Mouse (Mus musculus) kidney, adult 2 months (tissue): ENCODE data around the gene 4933405O20Rik. TPM values are rescaled to one million over a fixed set of nuclear protein-coding genes. Genes with fewer than 3 reads are reported as not detected.

Experiments
- DNase-seq: peaks from one replicate; pipeline ENCODE4 v3.0.0; 2021
- H3K27ac ChIP-seq: fragments of 200-500 bp; 2 replicates; pipeline ENCODE4 v1.5.1; 2012; ENCODE audit warnings: low read depth, low read length, control low read depth, inconsistent platforms; ENCODE audit not compliant: insufficient read depth
- H3K27me3 ChIP-seq: fragments of 200-500 bp; replicated peaks from 2 replicates; pipeline ENCODE4 v1.6.1; 2012; ENCODE audit warnings: mild to moderate bottlenecking, moderate library complexity, low read length, inconsistent platforms; ENCODE audit not compliant: control insufficient read depth, insufficient read depth
- H3K36me3 ChIP-seq: fragments of 200-500 bp; 2 replicates; pipeline ENCODE4 v1.6.1; 2012; ENCODE audit warnings: mild to moderate bottlenecking, moderate library complexity, low read length, inconsistent platforms; ENCODE audit not compliant: control insufficient read depth, insufficient read depth
- H3K4me1 ChIP-seq: fragments of 200-500 bp; 2 replicates; pipeline ENCODE4 v1.6.1; 2011; ENCODE audit warnings: low read length; ENCODE audit not compliant: control insufficient read depth, insufficient read depth
- H3K4me3 ChIP-seq: fragments of 200-500 bp; 2 replicates; pipeline ENCODE4 v1.5.1; 2011; ENCODE audit warnings: mild to moderate bottlenecking, low read depth, low read length, control low read depth; ENCODE audit not compliant: insufficient read depth
- CTCF ChIP-seq: fragments of 200-500 bp; conservative IDR thresholded peaks from 2 replicates; pipeline ENCODE4 v1.5.1; 2011; ENCODE audit warnings: low read depth, mild to moderate bottlenecking, control low read depth, low read length, moderate library complexity, mixed read lengths; ENCODE audit not compliant: insufficient read depth, insufficient read length
- POLR2A ChIP-seq: fragments of 200-500 bp; IDR thresholded peaks from one replicate; pipeline ENCODE4 v1.6.1; 2011; ENCODE audit warnings: low read depth, low read length, control low read depth
- WGBS: fragments of 180-500 bp; shearing (Covaris S2); methylation state at CpG from one replicate; pipeline ENCODE4 v1.1.7; 2018; 5-methylcytosine and 5-hydroxymethylcytosine counted together
- polyA plus RNA-seq: library from polyadenylated mRNA; depleted of rRNA; stranded (reverse); fragments of >200 nt; gene quantifications from 2 replicates; pipeline ENCODE4 v1.2.3, GENCODE M21; 2012

Gene 4933405O20Rik
- polyA plus RNA-seq, 1 experiment = not detected

DNA sequence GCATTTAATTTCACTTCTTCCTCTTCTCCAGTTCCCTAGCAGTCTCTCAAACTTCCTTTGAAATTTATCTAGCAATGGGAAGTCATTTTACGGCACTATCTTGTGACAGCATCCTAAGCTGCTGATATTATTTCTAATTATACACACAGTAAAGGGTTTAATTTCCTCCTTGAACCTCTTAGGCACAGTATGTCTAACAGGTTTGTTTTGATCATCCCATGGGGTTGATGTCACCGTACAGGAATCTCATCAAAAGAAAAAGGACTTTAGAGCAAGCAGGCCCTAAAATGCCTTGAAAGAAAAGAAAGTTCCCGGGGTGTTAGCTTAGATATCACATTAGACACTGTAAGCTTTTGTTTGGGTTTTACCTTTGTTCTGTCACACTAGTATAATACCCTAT is 30.2 kb downstream of the 4933405O20Rik start:
- H3K27ac ChIP-seq = no peak overlapping the region
- no peaks in the 10 kb centered on the region for H3K4me1 ChIP-seq
- no peak for DNase-seq
- H3K27me3 ChIP-seq = no peaks in the 10 kb centered on the region
- no peaks in the 10 kb centered on the region for H3K36me3 ChIP-seq
- TF ChIP-seq POLR2A (no peak), CTCF (no peak)
- 24% methylated on average over 3 of the region's 3 CpGs for WGBS
- no peak overlapping the region for H3K4me3 ChIP-seq

DNA sequence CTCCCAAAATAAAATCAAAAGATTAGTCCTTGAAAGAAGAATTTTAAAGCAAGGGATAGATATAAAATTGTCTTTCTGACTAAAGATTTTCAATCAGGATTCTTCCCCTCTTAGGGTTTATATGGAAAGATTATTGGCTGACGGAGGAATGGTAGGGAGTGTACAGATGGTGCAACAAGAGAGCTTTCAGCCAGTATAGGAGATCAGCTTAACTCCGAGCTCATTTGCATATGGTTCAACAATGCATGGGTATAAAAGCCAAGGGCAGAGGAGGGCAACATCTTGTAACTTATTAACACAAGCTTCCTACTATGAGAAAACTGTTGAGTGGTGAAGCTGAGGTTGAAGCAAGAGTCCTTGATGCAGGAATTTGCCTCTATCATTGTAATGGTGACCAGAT is 34.2 kb downstream of the 4933405O20Rik start:
- TF ChIP-seq POLR2A = no peak
- no peak for TF ChIP-seq CTCF
- DNase-seq = no peak
- H3K36me3 ChIP-seq = no peaks in the 10 kb centered on the region
- H3K4me1 ChIP-seq = no peaks in the 10 kb centered on the region
- no peak overlapping the region for H3K27ac ChIP-seq
- 85% methylated on average over 2 of the region's 2 CpGs for WGBS
- no peaks in the 10 kb centered on the region for H3K27me3 ChIP-seq
- no peak overlapping the region for H3K4me3 ChIP-seq
